Mouse (Mus musculus): Measurements from ENCODE around the gene Plagl1. TPM values are rescaled to one million over a fixed set of nuclear protein-coding genes. Genes with fewer than 3 reads are reported as not detected.

The Plagl1 gene
- polyA plus RNA-seq, 1 experiment from 2014 or later: 204 TPM

GRCm38 (mm10) chr10:13044659-13045058 lies 15.6 kb upstream of the Plagl1 start:
- Histone ChIP-seq H3K4me2 (no peak overlapping the region), H3K27ac (no peak overlapping the region), H3K9ac (no peak overlapping the region), H3K4me1 (no peaks in the 10 kb centered on the region), H3K27me3 (no peaks in the 10 kb centered on the region), H3K36me3 (no peaks in the 10 kb centered on the region), H3K4me3 (no peak overlapping the region), H3K9me3 (no peaks in the 10 kb centered on the region)
- no peak for ATAC-seq (ENCODE audit: insufficient number of reproducible peaks, low FRiP score, low TSS enrichment, low read depth)
- WGBS: 77% methylated on average over 11 of the region's 11 CpGs

GRCm38 (mm10) chr10:13047816-13048215 lies 12.5 kb upstream of the Plagl1 start:
- ATAC-seq (ENCODE audit: insufficient number of reproducible peaks, low FRiP score, low TSS enrichment, low read depth): no peak
- Histone ChIP-seq H3K4me3 (no peak overlapping the region), H3K27ac (no peak overlapping the region), H3K36me3 (no peaks in the 10 kb centered on the region), H3K27me3 (no peaks in the 10 kb centered on the region), H3K9me3 (no peaks in the 10 kb centered on the region), H3K4me1 (no peaks in the 10 kb centered on the region), H3K9ac (no peak overlapping the region), H3K4me2 (no peak overlapping the region)
- WGBS: 50% methylated on average over 4 of the region's 4 CpGs

GRCm38 (mm10) chr10:13056863-13057381 lies 3.4 kb upstream of the Plagl1 start:
- no peak overlapping the region for H3K27ac ChIP-seq
- peaks cover 22% of the 10 kb centered on the region for H3K27me3 ChIP-seq
- 71% methylated on average over 6 of the region's 6 CpGs for WGBS
- ATAC-seq (ENCODE audit: insufficient number of reproducible peaks, low FRiP score, low TSS enrichment, low read depth): no peak
- H3K9ac ChIP-seq: no peak overlapping the region
- peaks cover 11% of the 10 kb centered on the region for H3K4me1 ChIP-seq
- H3K4me3 ChIP-seq: no peak overlapping the region
- H3K4me2 ChIP-seq: no peak overlapping the region
- H3K36me3 ChIP-seq: no peaks in the 10 kb centered on the region
- H3K9me3 ChIP-seq: no peaks in the 10 kb centered on the region

- H3K36me3 ChIP-seq: no peaks in the 10 kb centered on the region
- 0 out of 2 replicates have a peak overlapping the region, but pooled peaks have one; percentile 17 for H3K9ac ChIP-seq
- no peak overlapping the region for H3K27ac ChIP-seq
- no peak for ATAC-seq (ENCODE audit: insufficient number of reproducible peaks, low FRiP score, low TSS enrichment, low read depth)
- peaks cover 11% of the 10 kb centered on the region for H3K4me1 ChIP-seq
- peaks cover 28% of the 10 kb centered on the region for H3K27me3 ChIP-seq
- WGBS: 11% methylated on average over 46 of the region's 46 CpGs
- H3K4me3 ChIP-seq: peak overlapping the region; percentile 39
- no peaks in the 10 kb centered on the region for H3K9me3 ChIP-seq
- H3K4me2 ChIP-seq: peak overlapping the region; percentile 81
These were observed 742 bp downstream of the Plagl1 start for GRCm38 (mm10) chr10:13060821-13061671.

GRCm38 (mm10) chr10:13062373-13062772 lies 2.1 kb downstream of the Plagl1 start:
- no peak for ATAC-seq (ENCODE audit: insufficient number of reproducible peaks, low FRiP score, low TSS enrichment, low read depth)
- no peaks in the 10 kb centered on the region for H3K36me3 ChIP-seq
- H3K4me2 ChIP-seq: no peak overlapping the region
- 57% methylated on average over 8 of the region's 8 CpGs for WGBS
- peaks cover 11% of the 10 kb centered on the region for H3K4me1 ChIP-seq
- H3K4me3 ChIP-seq: no peak overlapping the region
- no peaks in the 10 kb centered on the region for H3K9me3 ChIP-seq
- no peak overlapping the region for H3K27ac ChIP-seq
- peaks cover 28% of the 10 kb centered on the region for H3K27me3 ChIP-seq
- no peak overlapping the region for H3K9ac ChIP-seq

- Histone ChIP-seq H3K27ac (no peak overlapping the region), H3K4me1 (peaks cover 11% of the 10 kb centered on the region), H3K36me3 (no peaks in the 10 kb centered on the region), H3K9me3 (no peaks in the 10 kb centered on the region), H3K4me3 (no peak overlapping the region), H3K9ac (no peak overlapping the region), H3K4me2 (no peak overlapping the region), H3K27me3 (peaks cover 28% of the 10 kb centered on the region)
- no peak for ATAC-seq (ENCODE audit: insufficient number of reproducible peaks, low FRiP score, low TSS enrichment, low read depth)
- 28% methylated on average over 7 of the region's 7 CpGs for WGBS
These were observed 3.2 kb downstream of the Plagl1 start for GRCm38 (mm10) chr10:13063457-13063856.

- 57% methylated on average over 3 of the region's 3 CpGs for WGBS
- Histone ChIP-seq H3K4me1 (peaks cover 11% of the 10 kb centered on the region), H3K36me3 (no peaks in the 10 kb centered on the region), H3K27ac (no peak overlapping the region), H3K4me2 (no peak overlapping the region), H3K27me3 (peaks cover 22% of the 10 kb centered on the region), H3K4me3 (no peak overlapping the region), H3K9me3 (no peaks in the 10 kb centered on the region), H3K9ac (no peak overlapping the region)
- no peak for ATAC-seq (ENCODE audit: insufficient number of reproducible peaks, low FRiP score, low TSS enrichment, low read depth)
These were observed 4.9 kb downstream of the Plagl1 start for GRCm38 (mm10) chr10:13065129-13065752.

GRCm38 (mm10) chr10:13071031-13071430 lies 10.7 kb downstream of the Plagl1 start:
- H3K27me3 ChIP-seq: no peaks in the 10 kb centered on the region
- ATAC-seq (ENCODE audit: insufficient number of reproducible peaks, low FRiP score, low TSS enrichment, low read depth): no peak
- 100% methylated on average over 2 of the region's 2 CpGs for WGBS
- no peak overlapping the region for H3K27ac ChIP-seq
- H3K4me3 ChIP-seq: no peak overlapping the region
- no peaks in the 10 kb centered on the region for H3K9me3 ChIP-seq
- H3K4me1 ChIP-seq: no peaks in the 10 kb centered on the region
- H3K4me2 ChIP-seq: no peak overlapping the region
- no peak overlapping the region for H3K9ac ChIP-seq
- H3K36me3 ChIP-seq: no peaks in the 10 kb centered on the region

- no peak overlapping the region for H3K9ac ChIP-seq
- H3K27me3 ChIP-seq: no peaks in the 10 kb centered on the region
- H3K4me1 ChIP-seq: no peaks in the 10 kb centered on the region
- H3K4me2 ChIP-seq: no peak overlapping the region
- no peak overlapping the region for H3K27ac ChIP-seq
- H3K4me3 ChIP-seq: no peak overlapping the region
- H3K9me3 ChIP-seq: no peaks in the 10 kb centered on the region
- ATAC-seq (ENCODE audit: insufficient number of reproducible peaks, low FRiP score, low TSS enrichment, low read depth): no peak
- WGBS: 76% methylated on average over 7 of the region's 7 CpGs
- no peaks in the 10 kb centered on the region for H3K36me3 ChIP-seq
These were observed 16.7 kb downstream of the Plagl1 start for GRCm38 (mm10) chr10:13076807-13077532.

- H3K9me3 ChIP-seq: no peaks in the 10 kb centered on the region
- no peak overlapping the region for H3K4me3 ChIP-seq
- ATAC-seq (ENCODE audit: insufficient number of reproducible peaks, low FRiP score, low TSS enrichment, low read depth): peak; percentile 83
- no peak overlapping the region for H3K4me2 ChIP-seq
- H3K4me1 ChIP-seq: no peaks in the 10 kb centered on the region
- no peaks in the 10 kb centered on the region for H3K36me3 ChIP-seq
- H3K27me3 ChIP-seq: no peaks in the 10 kb centered on the region
- H3K27ac ChIP-seq: no peak overlapping the region
- 78% methylated on average over 12 of the region's 12 CpGs for WGBS
- no peak overlapping the region for H3K9ac ChIP-seq
These were observed 22.2 kb downstream of the Plagl1 start for GRCm38 (mm10) chr10:13082459-13082858.

- peak; percentile 95 for ATAC-seq (ENCODE audit: insufficient number of reproducible peaks, low FRiP score, low TSS enrichment, low read depth)
- peak overlapping the region; percentile 60 for H3K4me3 ChIP-seq
- H3K27me3 ChIP-seq: no peaks in the 10 kb centered on the region
- H3K4me2 ChIP-seq: peak overlapping the region; percentile 56
- H3K9me3 ChIP-seq: peaks cover 13% of the 10 kb centered on the region; the same call in 1 of the 2 replicates
- H3K36me3 ChIP-seq: no peaks in the 10 kb centered on the region
- 55% methylated on average over 70 of the region's 70 CpGs for WGBS
- peak overlapping the region; percentile 86 for H3K27ac ChIP-seq
- H3K9ac ChIP-seq: peak overlapping the region; percentile 58
- H3K4me1 ChIP-seq: no peaks in the 10 kb centered on the region
These were observed 30.5 kb downstream of the Plagl1 start for GRCm38 (mm10) chr10:13090596-13091424.
